Mouse (Mus musculus) brain, adult 2 months (tissue): ENCODE measurements around the gene Zscan20.
"Not testable (repeated sequence)": the region's sequence is repeated elsewhere in the genome, so short reads cannot be mapped to it uniquely, and the experiment has no call there.

Source experiments
- DNase-seq: peaks from one replicate; pipeline ENCODE4 v3.0.0; 2011; ENCODE audit warnings: low read depth, low spot score

Gene Zscan20

GRCm38 (mm10) chr4:128615761-128616160, 5.9 kb upstream of the Zscan20 start:
- no peak for DNase-seq

- DNase-seq, result peak; percentile 89
These were observed 3.4 kb upstream of the Zscan20 start for GRCm38 (mm10) chr4:128613326-128613725.

DNA sequence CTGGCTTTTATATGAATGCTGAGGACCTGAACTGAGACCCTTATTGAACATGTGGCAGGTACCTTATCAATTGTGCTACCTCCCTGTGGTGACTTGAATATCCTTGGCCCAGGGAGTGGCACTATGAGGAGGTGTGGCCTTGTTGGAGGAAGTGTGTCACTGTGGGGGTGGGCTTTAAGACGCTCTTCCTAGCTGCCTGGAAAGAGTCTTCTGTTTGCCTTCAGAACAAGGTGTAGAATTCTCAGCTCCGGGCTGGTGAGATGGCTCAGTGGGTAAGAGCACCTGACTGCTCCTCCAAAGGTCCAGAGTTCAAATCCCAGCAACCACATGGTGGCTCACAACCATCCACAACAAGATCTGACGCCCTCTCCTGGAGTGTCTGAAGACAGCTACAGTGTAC, 1.8 kb upstream of the Zscan20 start:
- DNase-seq, result not testable (repeated sequence)

GRCm38 (mm10) chr4:128610706-128611105, 808 bp upstream of the Zscan20 start:
- DNase-seq, result peak; percentile 9

GRCm38 (mm10) chr4:128609276-128609924, 498 bp downstream of the Zscan20 start:
- peak; percentile 30 for DNase-seq

DNA sequence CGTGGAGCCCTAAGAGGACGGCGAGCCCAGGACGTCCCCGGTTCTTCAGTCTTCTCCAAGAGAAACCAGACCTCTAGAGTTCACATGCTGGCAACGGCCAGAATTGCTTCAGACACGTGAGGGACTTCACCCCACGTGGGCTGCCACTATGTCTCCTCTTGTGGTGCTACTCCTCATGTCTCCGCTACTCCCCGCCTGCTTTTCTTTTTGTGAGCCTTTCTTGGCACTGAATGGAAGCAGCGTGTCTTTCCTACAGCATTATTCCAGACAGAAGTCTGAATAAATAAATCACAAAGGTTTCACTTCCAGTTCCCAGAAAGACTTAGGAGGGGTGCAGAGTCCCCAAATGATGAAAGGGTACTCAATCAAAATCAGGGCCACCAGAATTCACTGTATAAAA, 2.2 kb downstream of the Zscan20 start:
- DNase-seq, result peak; percentile 43

- DNase-seq, result peak; percentile 55
These were observed 3.3 kb downstream of the Zscan20 start for GRCm38 (mm10) chr4:128606586-128606985.

DNA sequence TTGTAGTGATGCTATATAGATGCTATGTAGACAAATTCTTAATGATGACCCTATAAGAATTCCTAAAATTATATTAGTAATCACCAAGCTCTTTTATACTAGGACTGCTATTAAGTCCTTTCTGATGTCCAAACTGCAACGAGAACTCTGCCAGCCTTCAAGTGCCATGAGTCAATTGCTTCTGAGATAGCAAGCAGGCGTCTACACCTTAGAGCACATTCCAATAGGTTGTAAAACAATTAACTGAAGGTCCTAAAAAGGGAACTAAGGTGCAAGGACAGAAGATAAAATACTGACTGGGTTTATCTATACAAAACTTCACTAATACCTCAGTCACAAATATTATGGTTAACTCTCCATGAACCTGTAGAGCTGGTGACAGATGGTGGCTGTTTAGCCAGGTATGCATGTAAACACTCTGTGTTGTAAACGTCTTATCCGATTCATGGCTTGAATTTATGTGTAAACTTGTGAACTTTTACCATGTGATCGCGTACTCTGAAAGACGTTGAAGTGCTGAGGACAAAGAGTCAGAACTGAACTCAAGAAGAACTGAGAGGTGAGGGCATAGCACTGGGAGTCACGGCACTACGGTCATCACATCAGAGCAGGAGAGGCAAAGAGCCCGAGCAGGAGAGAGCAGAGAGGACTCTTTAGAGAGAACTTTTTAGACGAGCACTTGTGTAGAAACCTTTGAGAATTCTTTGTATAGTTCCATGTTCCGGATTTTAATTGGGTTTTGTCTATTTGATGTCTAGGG, 11.9 kb downstream of the Zscan20 start:
- DNase-seq, result no peak

DNA sequence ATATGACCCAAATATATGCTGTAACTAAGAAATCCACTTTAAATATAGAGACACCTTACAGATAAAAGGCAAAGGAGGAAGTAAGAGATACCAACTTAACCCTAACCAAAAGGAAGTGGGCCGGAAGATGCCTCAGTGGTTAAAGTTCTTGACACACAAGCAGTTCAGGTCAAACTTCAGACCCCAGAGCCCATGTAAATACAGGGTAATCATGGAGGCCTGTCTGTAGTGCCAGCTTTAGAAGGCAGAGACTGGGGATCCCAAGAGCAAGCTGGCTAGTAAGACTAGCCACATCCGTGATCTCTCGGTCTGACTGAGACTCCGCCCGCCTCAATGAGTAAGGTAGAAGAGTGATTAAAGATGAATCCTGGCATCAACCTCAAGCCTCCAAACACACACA, 15.8 kb downstream of the Zscan20 start:
- no peak for DNase-seq

DNA sequence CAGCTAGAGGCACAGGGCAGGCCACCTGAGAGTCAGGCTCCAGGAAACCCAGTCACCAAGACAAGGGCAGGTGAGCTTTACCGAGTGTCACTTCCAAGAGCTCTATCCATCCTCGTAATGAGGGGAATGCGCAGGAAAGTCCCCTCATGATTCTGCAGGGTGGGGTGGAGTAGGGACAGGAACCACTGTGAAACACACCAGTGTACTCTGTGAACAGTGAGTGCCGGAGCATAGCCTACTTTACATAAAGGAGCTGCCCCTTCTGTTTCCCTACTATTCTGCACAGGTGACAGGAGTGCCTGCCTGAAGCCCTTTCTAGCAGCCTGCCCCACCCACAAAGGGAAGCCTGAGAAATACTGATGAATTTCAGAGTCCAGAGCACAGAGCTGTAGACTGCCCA, 16.6 kb downstream of the Zscan20 start:
- no peak for DNase-seq

GRCm38 (mm10) chr4:128579182-128579581, 30.7 kb downstream of the Zscan20 start:
- no peak for DNase-seq

DNA sequence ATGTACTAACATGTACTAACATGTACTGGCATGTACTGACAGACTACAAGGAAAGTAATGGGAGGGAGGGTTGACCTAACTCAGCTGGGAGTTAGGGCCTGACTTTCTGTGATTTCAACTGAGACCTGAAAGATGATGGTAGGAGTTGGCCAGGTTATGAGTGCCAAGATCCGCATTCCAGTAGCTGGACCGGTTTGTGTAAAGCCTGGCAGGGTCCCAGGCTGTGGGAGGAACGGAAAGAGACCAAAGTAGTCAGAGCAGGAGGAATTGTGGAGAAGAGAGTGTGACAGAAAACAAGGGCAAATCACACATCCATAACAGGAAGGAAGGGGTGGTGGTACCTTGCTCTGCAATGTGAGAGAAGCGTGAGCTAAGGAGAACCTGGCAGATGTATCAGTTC, 34.1 kb downstream of the Zscan20 start:
- no peak for DNase-seq

GRCm38 (mm10) chr4:128560327-128560726, 49.6 kb downstream of the Zscan20 start:
- DNase-seq, result no peak

DNA sequence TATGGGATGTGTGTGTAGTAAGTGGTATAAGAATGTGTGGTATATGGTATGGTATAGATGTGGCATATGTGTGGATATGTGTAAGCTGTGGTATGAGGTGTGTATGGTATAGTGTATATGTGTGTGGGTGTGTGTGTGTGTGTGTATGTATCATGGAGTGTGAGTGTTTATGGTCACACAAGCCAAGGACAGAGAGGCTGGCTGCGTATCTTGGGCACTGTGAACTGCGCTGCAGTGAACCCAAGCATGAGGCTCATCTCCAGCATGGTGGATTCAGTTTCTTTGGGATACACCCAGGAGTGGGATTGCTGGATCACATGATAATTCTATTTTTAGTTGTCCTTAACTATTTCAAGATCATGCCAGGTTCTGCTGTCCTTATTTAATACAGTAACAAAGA, 55.7 kb downstream of the Zscan20 start:
- DNase-seq, result no peak

DNA sequence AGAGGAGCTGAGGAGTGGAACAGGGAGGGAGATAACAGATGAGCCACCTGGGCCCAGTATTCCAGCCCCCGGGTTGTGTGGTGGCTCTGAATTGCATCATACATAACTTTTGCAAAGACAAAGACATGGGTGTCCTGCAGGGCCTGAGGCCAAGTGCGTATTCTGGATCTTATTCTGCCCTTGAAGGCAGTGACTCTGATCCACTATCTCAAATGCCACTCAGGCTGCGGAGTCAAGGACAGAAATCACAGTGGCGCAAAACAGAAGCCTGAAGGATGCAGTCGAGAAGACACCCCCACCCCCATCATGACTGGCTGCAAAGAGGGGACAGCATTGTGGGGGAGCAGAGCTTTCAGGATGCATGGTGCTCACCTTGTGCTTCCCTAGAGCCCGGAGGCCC, 59.1 kb downstream of the Zscan20 start:
- no peak for DNase-seq

DNA sequence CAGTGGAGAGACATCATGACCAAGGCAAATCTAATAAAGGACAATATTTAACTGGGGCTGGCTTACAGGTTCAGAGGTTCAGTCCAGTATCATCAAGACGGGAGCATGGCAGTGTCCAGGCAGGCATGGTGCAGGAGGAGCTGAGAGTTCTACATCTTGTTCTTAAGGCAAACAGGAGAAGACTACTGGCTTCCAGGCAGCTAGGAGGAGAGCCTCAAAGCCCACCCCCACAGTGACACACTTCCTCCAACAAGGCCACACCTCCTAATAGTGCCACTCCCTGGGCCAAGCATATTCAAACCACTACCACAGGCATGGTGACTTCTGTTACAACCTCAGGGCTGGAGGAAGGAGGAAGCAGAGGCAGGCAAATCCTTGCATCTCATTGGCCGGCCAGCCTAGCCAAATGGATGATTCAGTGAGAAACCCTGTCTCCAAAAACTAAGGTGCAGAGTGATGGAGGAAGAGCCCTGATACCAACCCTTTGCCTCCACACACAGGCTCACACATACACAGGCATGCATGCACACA, 65.9 kb downstream of the Zscan20 start:
- DNase-seq, result not testable (repeated sequence)

DNA sequence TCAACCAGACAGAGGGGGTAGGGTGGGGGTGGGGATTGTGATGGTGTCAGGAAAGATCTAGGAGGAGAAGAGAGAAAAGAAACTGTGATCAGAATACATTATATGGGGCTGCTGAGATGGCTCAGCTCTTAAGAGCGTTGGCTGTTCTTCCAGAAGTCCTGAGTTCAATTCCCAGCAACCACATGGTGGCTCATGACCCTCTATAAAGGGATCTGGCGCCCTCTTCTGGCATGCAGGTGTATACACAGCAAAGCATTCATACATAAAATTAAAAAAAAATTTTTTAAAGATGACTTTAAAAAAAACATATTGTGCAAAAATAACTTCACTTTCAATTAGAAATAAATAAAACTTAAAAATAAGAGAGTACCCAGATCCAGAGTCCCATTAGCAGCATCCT, 66.5 kb downstream of the Zscan20 start:
- DNase-seq, result no peak
